Mouse (Mus musculus) megakaryocyte-erythroid progenitor cell, adult 5-6 weeks (primary cell): Measurements from ENCODE around the gene Aarsd1. TPM values are rescaled to one million over a fixed set of nuclear protein-coding genes. Genes with fewer than 3 reads are reported as not detected.
A peak's percentile ranks its signal among the peaks of the same experiment; 100 is the strongest.
"Not testable (repeated sequence)": the region's sequence is repeated elsewhere in the genome, so short reads cannot be mapped to it uniquely, and the experiment has no call there.

Source experiments
- ATAC-seq: replicated peaks from 2 replicates; pipeline ENCODE4 v1.8.0; 2016; ENCODE audit warnings: mild to moderate bottlenecking, inconsistent platforms; ENCODE audit not compliant: severe bottlenecking, poor library complexity, low FRiP score, low TSS enrichment
- total RNA-seq, 2 experiments: library from RNA; stranded (forward) in 1 of 2; stranded (reverse) in 1 of 2; fragments of 200-1000, 215-1000 nt in 1 of 2; fragments of >200 nt in 1 of 2; fragmentation: Nextera tagmentation in 1 of 2; gene quantifications; 2 replicates each; pipeline ENCODE4 v1.2.3; 2014 to 2017

The Aarsd1 gene
- total RNA-seq (2014; fragmentation: Nextera tagmentation), result 74.9 and 108 TPM in 2 replicates
- 81.8 and 87.7 TPM in 2 replicates for total RNA-seq (2017)

GRCm38 (mm10) chr11:101417101-101417855 lies at the start of gene Aarsd1:
TSS of gene Aarsd1 (minus strand) at chr11:101417615.
- peak; percentile 46 for ATAC-seq

DNA sequence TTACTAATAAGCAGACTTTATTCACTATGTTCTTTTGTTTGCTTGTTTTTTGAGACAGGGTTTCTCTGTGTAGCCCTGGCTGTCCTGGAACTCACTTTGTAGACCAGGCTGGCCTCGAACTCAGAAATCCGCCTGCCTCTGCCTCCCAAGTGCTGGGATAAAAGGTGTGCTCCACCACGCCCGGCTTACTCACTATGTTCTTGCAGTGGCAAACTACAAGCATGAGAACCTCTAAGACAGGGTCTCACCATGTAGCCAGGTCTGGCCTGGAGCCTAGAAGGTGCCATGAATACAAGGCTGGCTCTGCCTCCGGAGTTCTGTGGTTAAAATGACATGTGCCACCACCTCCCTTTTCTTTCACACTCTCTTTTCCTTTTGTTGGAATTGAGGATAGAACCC lies 49.1 kb upstream of the Aarsd1 start:
- not testable (repeated sequence) for ATAC-seq

DNA sequence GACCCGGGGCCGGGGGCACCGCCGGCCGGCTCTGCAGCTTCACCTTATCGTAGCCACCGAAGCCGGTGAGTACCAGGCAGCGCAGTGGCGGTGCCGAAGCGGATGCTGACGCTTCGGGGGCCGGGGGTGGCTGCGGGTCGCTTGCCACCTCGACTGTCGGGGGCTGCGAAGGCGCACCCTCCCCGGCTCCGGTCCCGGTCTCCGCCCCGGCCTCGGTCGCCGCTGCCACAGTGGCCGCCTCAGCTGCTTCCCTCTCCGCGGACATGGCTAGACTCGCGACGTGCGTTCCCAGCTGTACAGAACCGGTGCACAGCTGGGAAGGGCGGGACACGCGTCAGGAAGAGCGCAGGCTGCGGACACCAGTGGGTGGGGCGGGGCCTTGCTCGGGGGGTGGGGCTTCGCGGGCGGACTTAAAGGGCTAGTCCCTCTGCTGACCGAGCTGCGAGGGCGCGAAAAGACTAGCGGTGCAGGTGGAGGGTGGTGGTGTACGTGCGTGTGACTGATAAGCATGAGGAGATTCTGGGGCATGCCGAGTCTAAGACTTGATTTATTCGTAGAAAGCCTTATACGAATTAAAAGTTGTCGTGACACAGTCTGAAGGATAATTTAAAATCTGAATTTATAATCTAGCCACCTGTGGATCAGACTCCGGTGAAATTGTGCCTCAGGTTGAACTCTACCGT lies 48.6 kb upstream of the Aarsd1 start, which contains the start of gene Vat1:
Gene Vat1, minus strand, starts transcription at position 362 of the 683 bp plus-strand sequence.
- 0 out of 2 replicates have a peak, but pooled peaks have one; percentile 23 for ATAC-seq

- peak; percentile 15; the same call in 1 of the 2 replicates for ATAC-seq
These were observed 47.9 kb upstream of the Aarsd1 start for GRCm38 (mm10) chr11:101465101-101465868.

DNA sequence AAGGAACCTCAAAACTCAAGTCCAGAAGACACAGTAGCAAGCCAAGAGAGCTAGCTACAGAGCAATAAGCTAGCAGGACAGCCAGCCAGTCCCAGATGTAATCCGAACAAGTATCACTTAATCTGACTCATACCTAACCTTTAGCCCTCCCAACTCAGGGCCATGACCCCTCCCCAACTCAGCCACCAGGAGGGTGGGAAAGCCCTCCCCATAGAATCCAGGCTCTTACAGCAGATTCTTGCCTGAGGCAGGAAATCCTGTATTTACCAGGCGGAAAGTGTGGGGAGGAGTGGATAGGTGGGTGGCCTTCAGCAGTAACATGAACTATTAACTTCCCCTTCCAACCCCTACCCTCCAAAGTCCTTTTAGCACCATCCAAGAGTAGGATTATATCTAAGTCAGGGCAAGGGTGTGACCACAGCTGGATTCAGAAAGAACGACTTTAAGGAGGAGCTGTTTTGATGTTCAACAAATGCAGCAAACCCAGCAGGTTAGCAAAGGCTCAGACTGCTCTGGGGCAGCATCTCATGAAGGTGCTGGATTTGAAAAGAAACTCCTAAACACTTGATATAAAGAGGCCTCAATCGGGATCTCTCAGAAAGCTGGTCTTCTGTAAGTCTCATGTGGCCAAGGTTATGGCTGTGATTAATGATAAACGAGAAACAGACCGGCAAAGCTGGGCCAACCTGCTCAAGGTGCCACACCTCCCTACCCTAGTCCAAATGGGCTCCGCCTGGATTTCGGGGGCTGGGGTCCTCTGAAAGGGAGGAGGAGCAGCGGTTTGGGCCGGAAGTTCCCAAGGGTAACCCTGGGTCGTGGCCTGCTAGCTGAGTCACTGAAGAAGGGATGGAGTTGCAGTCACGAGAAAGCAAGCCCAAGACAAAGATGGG lies 47.0 kb upstream of the Aarsd1 start, which contains the start of gene Rnd2:
Gene Rnd2, plus strand, starts transcription at position 789 of the 890 bp plus-strand sequence.
- ATAC-seq, result no peak

DNA sequence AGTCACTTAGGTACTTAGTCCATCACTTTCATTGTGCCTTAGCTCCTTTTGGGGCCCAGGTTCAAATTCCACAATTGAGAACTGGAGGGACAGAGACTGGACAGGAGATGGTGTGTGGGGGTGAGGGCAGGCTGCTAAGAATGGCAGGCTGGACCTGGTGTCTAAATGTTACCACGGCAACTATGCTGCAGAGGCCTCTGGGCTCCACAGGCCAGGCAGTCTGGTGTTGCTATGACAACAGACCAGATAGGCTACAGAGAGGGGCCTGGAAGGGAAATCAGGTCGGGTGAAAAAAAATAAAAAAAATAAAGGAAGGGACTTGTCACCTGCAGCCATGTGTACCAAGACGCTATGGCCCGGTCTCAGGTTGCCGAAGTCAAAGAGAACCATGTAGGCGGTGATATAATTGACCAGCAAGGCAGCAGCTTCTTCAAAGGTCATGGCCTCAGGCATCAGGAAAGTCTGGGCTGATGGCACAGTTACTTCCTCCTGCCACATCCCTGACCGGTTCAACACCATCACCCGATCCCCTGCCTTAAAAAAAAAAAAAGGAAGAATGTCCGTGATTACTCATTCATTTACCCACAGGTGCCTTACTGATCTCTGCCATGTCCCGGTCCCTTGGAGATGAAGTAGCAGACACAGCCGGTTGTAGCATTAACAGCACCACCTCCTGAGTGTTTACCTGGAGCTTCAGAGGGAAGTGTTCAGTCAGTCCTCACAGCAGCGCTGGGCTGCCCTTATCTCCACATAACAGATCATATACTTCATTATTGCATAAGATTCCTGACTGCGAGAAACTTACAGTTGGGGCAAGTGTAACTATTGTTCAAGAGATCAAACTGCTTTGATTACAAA lies 45.4 kb upstream of the Aarsd1 start:
- ATAC-seq, result peak; percentile 27; the same call in 1 of the 2 replicates

DNA sequence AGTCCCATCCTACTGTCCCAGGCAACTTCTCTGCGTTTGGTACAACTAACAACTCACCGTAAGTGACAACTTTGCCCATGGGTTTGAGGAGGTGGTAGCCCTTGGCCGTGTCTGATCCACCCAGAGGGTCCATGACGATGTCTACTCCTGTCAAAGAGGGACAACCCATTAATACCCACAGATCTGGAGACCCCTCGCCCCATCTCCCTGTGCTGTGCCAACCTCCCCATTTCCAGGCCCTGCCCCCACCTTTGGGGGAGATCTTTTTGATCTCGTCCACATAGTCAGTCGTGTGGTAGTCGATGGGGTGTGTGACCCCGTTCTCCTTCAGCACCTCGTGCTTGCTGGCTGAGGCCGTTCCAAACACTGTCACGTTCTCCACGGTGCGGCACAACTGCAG lies 44.7 kb upstream of the Aarsd1 start:
- ATAC-seq, result no peak

- ATAC-seq, result no peak
These were observed 42.9 kb upstream of the Aarsd1 start for GRCm38 (mm10) chr11:101460321-101460720.

- no peak for ATAC-seq
These were observed 42.3 kb upstream of the Aarsd1 start for GRCm38 (mm10) chr11:101459716-101460115.

DNA sequence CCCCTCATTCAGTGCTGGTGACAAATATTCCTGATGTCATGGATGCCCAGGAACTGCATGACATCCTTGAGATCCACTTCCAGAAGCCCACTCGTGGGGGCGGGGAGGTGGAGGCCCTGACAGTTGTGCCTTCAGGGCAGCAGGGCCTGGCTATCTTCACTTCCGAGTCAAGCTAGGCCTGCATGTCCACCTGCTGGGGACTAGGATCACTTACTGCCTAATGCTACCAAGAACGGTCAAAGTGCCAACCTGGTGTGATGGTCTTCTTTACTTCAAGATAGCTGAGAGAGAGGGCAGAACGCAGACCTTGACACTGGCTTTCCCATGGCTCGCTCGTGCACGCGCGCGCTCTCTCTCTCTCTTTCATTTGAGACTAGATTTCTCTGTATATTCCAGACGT lies 40.8 kb upstream of the Aarsd1 start:
- no peak for ATAC-seq

DNA sequence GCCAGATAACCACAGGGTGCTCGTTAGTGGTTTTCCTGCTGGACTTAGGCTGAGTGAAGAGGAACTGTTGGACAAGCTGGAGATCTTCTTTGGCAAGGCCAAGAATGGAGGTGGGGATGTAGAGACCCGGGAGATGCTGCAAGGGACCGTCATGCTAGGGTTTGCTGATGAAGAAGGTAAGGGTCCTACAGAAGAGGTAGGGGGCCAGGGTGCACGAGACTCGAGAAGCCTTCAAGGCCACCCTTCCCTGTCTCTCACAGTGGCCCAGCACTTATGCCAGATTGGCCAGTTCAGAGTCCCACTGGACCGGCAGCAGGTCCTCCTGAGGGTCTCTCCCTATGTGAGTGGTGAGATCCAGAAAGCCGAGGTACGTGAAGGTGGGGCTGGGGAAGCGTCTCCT lies 40.2 kb upstream of the Aarsd1 start:
- ATAC-seq, result no peak

GRCm38 (mm10) chr11:101455627-101456026 lies 38.2 kb upstream of the Aarsd1 start:
- ATAC-seq, result no peak

GRCm38 (mm10) chr11:101454702-101455101 lies 37.3 kb upstream of the Aarsd1 start:
- ATAC-seq, result no peak

- no peak for ATAC-seq
These were observed 34.8 kb upstream of the Aarsd1 start for GRCm38 (mm10) chr11:101452093-101452774.

- ATAC-seq, result no peak
These were observed 34.1 kb upstream of the Aarsd1 start for GRCm38 (mm10) chr11:101451536-101451935.

DNA sequence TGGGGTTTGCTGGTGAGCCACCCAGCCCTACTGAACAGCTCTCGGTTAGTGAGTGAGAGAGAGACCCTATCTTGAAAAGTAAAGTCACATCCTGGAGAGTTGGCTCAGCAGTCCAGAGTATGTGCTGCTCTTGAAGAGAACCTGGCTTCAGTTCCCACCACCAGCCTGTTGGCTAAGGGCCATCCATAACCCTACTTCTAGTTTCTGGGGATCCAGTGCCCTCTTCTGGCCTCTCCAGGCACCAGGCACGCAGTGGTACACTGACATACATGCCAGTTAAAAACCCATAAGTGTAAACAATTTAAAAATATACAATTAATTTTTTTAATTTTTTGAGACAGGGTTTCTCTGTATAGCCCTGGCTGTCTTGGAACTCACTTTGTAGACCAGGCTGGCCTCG lies 33.0 kb upstream of the Aarsd1 start:
- ATAC-seq, result 0 out of 2 replicates have a peak, but pooled peaks have one; percentile 18

GRCm38 (mm10) chr11:101449596-101449995 lies 32.2 kb upstream of the Aarsd1 start:
- ATAC-seq, result not testable (repeated sequence)
